Mouse (Mus musculus): ENCODE results near the gene Ubap2.

Ubap2 gene

DNA sequence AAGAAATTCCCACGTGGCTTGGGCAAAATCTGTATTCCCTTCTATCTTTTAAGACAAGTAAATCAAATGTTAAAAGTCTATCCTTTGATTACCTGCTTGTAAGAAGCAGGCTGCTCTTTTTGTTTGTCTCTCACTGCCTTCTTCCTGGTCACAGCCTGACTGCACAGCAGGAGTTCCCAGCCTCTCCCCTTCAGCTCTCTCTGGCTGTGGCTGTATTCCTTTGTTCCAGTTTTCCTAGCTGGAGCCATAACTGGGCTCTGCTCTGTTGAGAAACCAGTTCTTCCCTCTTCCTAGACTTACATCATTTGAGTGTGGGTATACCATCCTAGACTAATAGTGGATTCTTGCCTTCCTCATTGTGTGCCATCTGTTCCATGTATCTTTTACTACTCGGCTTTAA is 110.0 kb downstream of the Ubap2 start:
- DNase-seq (ENCODE audit: low spot score in 2 of 2) = no peak

GRCm38 (mm10) chr4:41161232-41161631 is 113.7 kb downstream of the Ubap2 start:
- no peak for DNase-seq (ENCODE audit: low spot score in 2 of 2)

GRCm38 (mm10) chr4:41158251-41158650 is 116.7 kb downstream of the Ubap2 start:
- DNase-seq (ENCODE audit: low spot score in 2 of 2) = no peak

GRCm38 (mm10) chr4:41156961-41157360 is 118.0 kb downstream of the Ubap2 start:
- DNase-seq (ENCODE audit: low spot score in 2 of 2) = no peak

GRCm38 (mm10) chr4:41153146-41153545 is 121.8 kb downstream of the Ubap2 start:
- no peak for DNase-seq (ENCODE audit: low spot score in 2 of 2)

GRCm38 (mm10) chr4:41151186-41151585 is 123.8 kb downstream of the Ubap2 start:
- DNase-seq (ENCODE audit: low spot score in 2 of 2) = no peak

- no peak for DNase-seq (ENCODE audit: low spot score in 2 of 2)
Measured at GRCm38 (mm10) chr4:41149891-41150290, 125.1 kb downstream of the Ubap2 start.
